Mouse (Mus musculus): Measurements from ENCODE around the gene 4833427G06Rik. TPM values are rescaled to one million over a fixed set of nuclear protein-coding genes. Genes with fewer than 3 reads are reported as not detected.

The 4833427G06Rik gene
- polyA plus RNA-seq, 1 experiment from 2014 or later: 6.2 TPM

- Histone ChIP-seq H3K9ac (replicated peaks; ENCODE audit: low read depth) (no peak overlapping the region), H3K4me1 (ENCODE audit: insufficient read depth, low read depth, low read length) (no peaks in the 10 kb centered on the region), H3K27me3 (replicated peaks; ENCODE audit: insufficient read depth, low read length) (no peaks in the 10 kb centered on the region), H3K27ac (ENCODE audit: low read length) (no peak overlapping the region), H3K4me2 (replicated peaks; ENCODE audit: low read depth, low read length) (no peak overlapping the region), H3K4me3 (ENCODE audit: low read depth, low read length) (no peak overlapping the region), H3K9me3 (ENCODE audit: low read length) (no peaks in the 10 kb centered on the region), H3K36me3 (ENCODE audit: insufficient read depth, low read length) (no peaks in the 10 kb centered on the region)
- ATAC-seq (no peak), DNase-seq (ENCODE audit: low spot score) (no peak)
- WGBS: 50% methylated on average over 6 of the region's 6 CpGs
- no peak for TF ChIP-seq EP300 (IDR thresholded peaks at IDR 0.05)
- TF ChIP-seq CTCF (IDR thresholded peaks at IDR 0.05): no peak
Measured at GRCm38 (mm10) chr9:51031603-51032002, 70.3 kb downstream of the 4833427G06Rik start.

MicroRNAs encoded within 50 kb of the gene (microRNA counts, 519-probe panel; counts per million panel counts)
- 3,597 counts per million, percentile 24 among the panel's probes with 10 or more counts for microRNA mmu-miR-34b-3p
- 3,989 counts per million, percentile 36 among the panel's probes with 10 or more counts for microRNA mmu-miR-34b-5p
- microRNA mmu-miR-34c: 4,079 counts per million, percentile 39 among the panel's probes with 10 or more counts

Small RNAs within 50 kb of the gene (microRNA-seq; reads per million reads assigned to microRNA genes)
- gene Mir34b: 177 reads per million, percentile 55 among the genes with 10 or more reads in this experiment
- gene Mir34c: 5,157 reads per million, percentile 90 among the genes with 10 or more reads in this experiment

Other genes starting within 250 kb of the 4833427G06Rik start
- gene Sik2, start 93.0 kb downstream of the 4833427G06Rik start, polyA plus RNA-seq (2015; fragmentation: Nextera tagmentation; extraction: Ambion mirVana): 9.1 and 10.4 TPM in 2 replicates
- gene Btg4, start 41.2 kb downstream of the 4833427G06Rik start, polyA plus RNA-seq (2015; fragmentation: Nextera tagmentation; extraction: Ambion mirVana): 0.42 and 0.53 TPM in 2 replicates
- gene Layn, start 25.0 kb downstream of the 4833427G06Rik start, polyA plus RNA-seq (2015; fragmentation: Nextera tagmentation; extraction: Ambion mirVana): 10.7 and 15.6 TPM in 2 replicates
- 0.11 TPM in 2 replicates for gene Gm32742, start 63.4 kb upstream of the 4833427G06Rik start, polyA plus RNA-seq (2015; fragmentation: Nextera tagmentation; extraction: Ambion mirVana)
- 0.29 and 0.45 TPM in 2 replicates for gene Pou2af1, start 111.6 kb upstream of the 4833427G06Rik start, polyA plus RNA-seq (2015; fragmentation: Nextera tagmentation; extraction: Ambion mirVana)
- 8.3 and 9.2 TPM in 2 replicates for gene Colca2, start 176.5 kb upstream of the 4833427G06Rik start, polyA plus RNA-seq (2015; fragmentation: Nextera tagmentation; extraction: Ambion mirVana)
- 0.20 and 0.24 TPM in 2 replicates for gene 1810046K07Rik, start 226.8 kb upstream of the 4833427G06Rik start, polyA plus RNA-seq (2015; fragmentation: Nextera tagmentation; extraction: Ambion mirVana)

All from lung, postnatal 0 days (tissue).